Mouse (Mus musculus) C2C12 (cell line): ENCODE data around the gene Aip. TPM values are rescaled to one million over a fixed set of nuclear protein-coding genes. Genes with fewer than 3 reads are reported as not detected.

Experiments used
- H3K27me3 ChIP-seq: one replicate; pipeline ENCODE4 v1.6.1; 2011; ENCODE audit not compliant: control insufficient read depth, insufficient read depth, insufficient read length
- H3K36me3 ChIP-seq: one replicate; pipeline ENCODE4 v1.6.1; 2011; ENCODE audit not compliant: control insufficient read depth, insufficient read depth
- H3K4me3 ChIP-seq: one replicate; pipeline ENCODE4 v1.5.1; 2011; ENCODE audit warnings: mild to moderate bottlenecking, control low read depth; ENCODE audit not compliant: poor library complexity, insufficient read depth, severe bottlenecking
- H3K79me2 ChIP-seq: one replicate; pipeline ENCODE4 v1.6.1; 2011; ENCODE audit not compliant: control insufficient read depth, insufficient read depth
- H3K79me3 ChIP-seq: one replicate; pipeline ENCODE4 v1.6.1; 2011; ENCODE audit warnings: low read depth, control low read depth
- H3ac ChIP-seq: one replicate; pipeline ENCODE3; 2011; ENCODE audit warnings: low read depth; ENCODE audit not compliant: control insufficient read depth, insufficient read length
- CEBPB ChIP-seq: IDR thresholded peaks from one replicate; pipeline ENCODE4 v1.6.1; 2011; ENCODE audit warnings: low read depth, mild to moderate bottlenecking, control low read depth, moderate library complexity
- CTCF ChIP-seq: IDR thresholded peaks from one replicate; pipeline ENCODE4 v1.5.1; 2011; ENCODE audit not compliant: control insufficient read depth, insufficient read depth, insufficient read length
- FOSL1 ChIP-seq: IDR thresholded peaks from one replicate; pipeline ENCODE4 v1.8.0; 2011; ENCODE audit warnings: mild to moderate bottlenecking, low read length; ENCODE audit not compliant: poor library complexity, insufficient read depth, severe bottlenecking
- MAX ChIP-seq: IDR thresholded peaks from one replicate; pipeline ENCODE4 v1.6.1; 2011; ENCODE audit warnings: mild to moderate bottlenecking, control low read depth
- MYOD1 ChIP-seq: IDR thresholded peaks from one replicate; pipeline ENCODE4 v1.6.1; 2011; ENCODE audit warnings: low read depth; ENCODE audit not compliant: control insufficient read depth, insufficient read length
- MYOG ChIP-seq: IDR thresholded peaks from one replicate; pipeline ENCODE4 v1.6.1; 2011; ENCODE audit not compliant: control insufficient read depth, insufficient read length; ENCODE audit errors: extremely low read depth
- USF1 ChIP-seq: IDR thresholded peaks from one replicate; pipeline ENCODE4 v1.6.1; 2011; ENCODE audit warnings: low read depth, mild to moderate bottlenecking, control low read depth, moderate library complexity
- polyA plus RNA-seq: library from polyadenylated mRNA; unstranded; fragments of >200 nt; fragmentation: generic; extraction: Trizol; gene quantifications from one replicate; pipeline ENCODE4 v1.2.1, GENCODE M21; 2012; ENCODE audit warnings: missing spikeins

Aip gene
- polyA plus RNA-seq, 1 experiment = 208 TPM

DNA sequence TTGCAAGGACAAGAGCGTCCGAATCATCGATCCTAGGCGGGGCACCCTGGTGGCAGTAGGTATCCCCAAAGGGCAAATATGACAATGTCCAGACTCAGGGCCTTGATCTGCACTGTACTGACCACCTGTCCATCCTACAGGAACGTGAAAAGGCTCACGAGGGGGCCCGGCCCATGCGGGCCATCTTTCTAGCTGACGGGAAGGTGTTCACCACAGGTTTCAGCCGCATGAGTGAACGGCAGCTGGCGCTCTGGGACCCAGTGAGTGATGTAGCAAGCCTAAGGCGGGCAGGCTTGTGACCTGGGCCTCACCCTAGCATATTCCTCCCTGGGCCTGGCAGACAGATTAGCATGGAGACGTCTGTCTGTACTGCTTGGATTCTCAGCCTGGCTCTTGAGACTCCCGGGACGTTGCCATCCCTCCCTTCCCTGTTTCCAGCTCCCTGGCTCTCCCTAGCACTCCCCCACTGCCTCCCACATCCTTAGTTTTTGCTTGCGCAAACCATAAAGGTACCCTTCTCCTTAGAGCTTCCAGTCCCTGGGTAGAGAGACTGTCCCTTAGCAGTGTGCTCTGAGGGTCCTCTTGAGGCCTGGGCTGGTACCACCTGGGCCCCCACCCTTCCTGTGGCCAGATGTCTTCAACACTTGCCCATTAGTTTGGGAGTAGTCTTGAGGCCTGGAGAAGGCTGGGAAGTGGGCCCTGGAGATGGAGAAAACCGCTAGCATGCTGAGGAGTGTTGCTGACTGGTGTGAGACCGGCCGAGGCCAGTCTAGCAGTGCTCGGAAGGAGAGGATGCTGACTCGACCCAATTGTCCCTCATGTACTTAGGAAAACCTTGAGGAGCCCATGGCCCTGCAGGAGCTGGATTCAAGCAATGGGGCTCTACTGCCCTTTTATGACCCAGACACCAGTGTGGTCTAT, 25.2 kb upstream of the Aip start:
- Histone ChIP-seq H3K79me3 (peaks cover 15% of the 10 kb centered on the region), H3K79me2 (peaks cover 28% of the 10 kb centered on the region), H3ac (no peak overlapping the region), H3K36me3 (peaks cover 32% of the 10 kb centered on the region), H3K27me3 (no peaks in the 10 kb centered on the region), H3K4me3 (no peak overlapping the region)
- TF ChIP-seq MYOG (no peak), USF1 (no peak), MAX (no peak), FOSL1 (no peak), CTCF (no peak), MYOD1 (no peak), CEBPB (no peak)

- peaks cover 15% of the 10 kb centered on the region for H3K79me3 ChIP-seq
- H3K4me3 ChIP-seq = peak overlapping the region; percentile 74
- peaks cover 27% of the 10 kb centered on the region for H3K36me3 ChIP-seq
- no peaks in the 10 kb centered on the region for H3K27me3 ChIP-seq
- TF ChIP-seq CEBPB = no peak
- no peak for TF ChIP-seq USF1
- no peak for TF ChIP-seq CTCF
- TF ChIP-seq MYOD1 = no peak
- TF ChIP-seq MYOG = no peak
- TF ChIP-seq MAX = no peak
- no peak for TF ChIP-seq FOSL1
- H3ac ChIP-seq = no peak overlapping the region
- peaks cover 28% of the 10 kb centered on the region for H3K79me2 ChIP-seq
Observed at GRCm38 (mm10) chr19:4149764-4150461, 24.3 kb upstream of the Aip start.

DNA sequence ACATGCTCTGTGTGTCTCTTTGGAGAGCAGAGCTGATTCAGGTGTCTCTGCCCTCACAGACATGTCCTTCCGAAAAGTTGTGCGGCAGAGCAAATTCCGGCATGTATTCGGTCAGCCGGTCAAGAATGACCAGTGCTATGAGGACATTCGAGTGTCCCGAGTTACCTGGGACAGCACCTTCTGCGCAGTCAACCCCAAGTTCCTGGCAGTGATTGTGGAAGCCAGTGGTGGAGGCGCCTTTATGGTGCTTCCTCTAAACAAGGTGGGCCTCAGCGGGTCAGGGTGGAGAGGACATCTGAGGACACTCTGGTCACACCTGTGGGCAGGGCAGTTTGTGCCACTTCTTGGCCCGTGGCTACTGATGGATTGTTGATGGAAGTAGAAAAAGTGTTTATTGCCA, 23.6 kb upstream of the Aip start:
- H3K79me2 ChIP-seq = peaks cover 28% of the 10 kb centered on the region
- H3K79me3 ChIP-seq = peaks cover 15% of the 10 kb centered on the region
- H3K4me3 ChIP-seq = peak overlapping the region; percentile 74
- H3ac ChIP-seq = peak overlapping the region; percentile 97
- H3K36me3 ChIP-seq = peaks cover 27% of the 10 kb centered on the region
- no peaks in the 10 kb centered on the region for H3K27me3 ChIP-seq
- no peak for TF ChIP-seq MYOG
- no peak for TF ChIP-seq FOSL1
- TF ChIP-seq USF1 = no peak
- TF ChIP-seq CEBPB = no peak
- TF ChIP-seq CTCF = no peak
- TF ChIP-seq MYOD1 = no peak
- no peak for TF ChIP-seq MAX

GRCm38 (mm10) chr19:4148819-4149218, 23.2 kb upstream of the Aip start:
- peaks cover 15% of the 10 kb centered on the region for H3K79me3 ChIP-seq

GRCm38 (mm10) chr19:4148491-4148806, 22.8 kb upstream of the Aip start, which contains the start of gene Coro1b:
TSS of gene Coro1b (plus strand) at chr19:4148619.
- H3K36me3 ChIP-seq = peaks cover 19% of the 10 kb centered on the region
- H3K27me3 ChIP-seq = no peaks in the 10 kb centered on the region
- peaks cover 15% of the 10 kb centered on the region for H3K79me3 ChIP-seq
- peaks cover 28% of the 10 kb centered on the region for H3K79me2 ChIP-seq
- H3ac ChIP-seq = peak within 1 kb of the TSS; percentile 97
- H3K4me3 ChIP-seq = peak within 1 kb of the TSS; percentile 74
- TF ChIP-seq CTCF (no peak), MAX (peak; percentile 24), MYOG (no peak), CEBPB (no peak), USF1 (peak; percentile 68), FOSL1 (no peak), MYOD1 (no peak)

More at GRCm38 (mm10) chr19:4148819-4149218, 23.2 kb upstream of the Aip start:
- H3K36me3 ChIP-seq = peaks cover 23% of the 10 kb centered on the region
- peaks cover 28% of the 10 kb centered on the region for H3K79me2 ChIP-seq
- TF ChIP-seq MYOD1 (no peak), FOSL1 (no peak), USF1 (no peak), MYOG (no peak), CEBPB (no peak), MAX (no peak), CTCF (no peak)
- peak overlapping the region; percentile 74 for H3K4me3 ChIP-seq
- H3ac ChIP-seq = peak overlapping the region; percentile 97
- no peaks in the 10 kb centered on the region for H3K27me3 ChIP-seq
